Mouse (Mus musculus) hindbrain, embryonic 13.5 days (tissue): ENCODE measurements around the gene Sesn1. TPM values are rescaled to one million over a fixed set of nuclear protein-coding genes. Genes with fewer than 3 reads are reported as not detected.
A peak's percentile ranks its signal among the peaks of the same experiment; 100 is the strongest.

ENCODE experiments used
- ATAC-seq: fragments of 200-750 bp; cut with Nextera tagmentation; 2 replicates; pipeline ENCODE4 v1.8.0; 2017; ENCODE audit warnings: moderate TSS enrichment; ENCODE audit not compliant: low FRiP score
- H3K27ac ChIP-seq: fragments of 300-500 bp; sonication (generic); 2 replicates; pipeline ENCODE4 v1.5.1; 2015; ENCODE audit warnings: inconsistent platforms, mild to moderate bottlenecking, moderate library complexity
- H3K27me3 ChIP-seq: fragments of 300-500 bp; sonication (generic); 2 replicates; pipeline ENCODE4 v1.6.1; 2015; ENCODE audit warnings: mild to moderate bottlenecking, inconsistent platforms
- H3K36me3 ChIP-seq: fragments of 300-500 bp; sonication (generic); 2 replicates; pipeline ENCODE4 v1.6.1; 2015; ENCODE audit warnings: mild to moderate bottlenecking, inconsistent platforms
- H3K4me1 ChIP-seq: fragments of 300-500 bp; sonication (generic); replicated peaks from 2 replicates; pipeline ENCODE4 v1.6.1; 2015; ENCODE audit warnings: inconsistent platforms
- H3K4me2 ChIP-seq: fragments of 300-500 bp; sonication (generic); 2 replicates; pipeline ENCODE4 v1.6.1; 2015; ENCODE audit warnings: inconsistent platforms, mild to moderate bottlenecking, moderate library complexity
- H3K4me3 ChIP-seq: fragments of 300-500 bp; sonication (generic); 2 replicates; pipeline ENCODE4 v1.5.1; 2015; ENCODE audit warnings: mild to moderate bottlenecking, inconsistent platforms
- H3K9ac ChIP-seq: fragments of 300-500 bp; sonication (generic); 2 replicates; pipeline ENCODE4 v1.6.1; 2015; ENCODE audit warnings: mild to moderate bottlenecking, inconsistent platforms
- H3K9me3 ChIP-seq: fragments of 300-500 bp; sonication (generic); 2 replicates; pipeline ENCODE4 v1.6.1; 2016; ENCODE audit warnings: inconsistent platforms
- WGBS: fragments of 180-500 bp; shearing (Covaris S2); methylation state at CpG from one replicate; pipeline ENCODE4 v1.1.7; 2015; 5-methylcytosine and 5-hydroxymethylcytosine counted together
- polyA plus RNA-seq: library from polyadenylated mRNA; unstranded; fragments of >200 nt; fragmentation: Nextera tagmentation; extraction: Ambion mirVana; gene quantifications from 2 replicates; pipeline ENCODE4 v1.2.1, GENCODE M21; 2015

The Sesn1 gene
- polyA plus RNA-seq, 1 experiment from 2014 or later, result 36.1 TPM

DNA sequence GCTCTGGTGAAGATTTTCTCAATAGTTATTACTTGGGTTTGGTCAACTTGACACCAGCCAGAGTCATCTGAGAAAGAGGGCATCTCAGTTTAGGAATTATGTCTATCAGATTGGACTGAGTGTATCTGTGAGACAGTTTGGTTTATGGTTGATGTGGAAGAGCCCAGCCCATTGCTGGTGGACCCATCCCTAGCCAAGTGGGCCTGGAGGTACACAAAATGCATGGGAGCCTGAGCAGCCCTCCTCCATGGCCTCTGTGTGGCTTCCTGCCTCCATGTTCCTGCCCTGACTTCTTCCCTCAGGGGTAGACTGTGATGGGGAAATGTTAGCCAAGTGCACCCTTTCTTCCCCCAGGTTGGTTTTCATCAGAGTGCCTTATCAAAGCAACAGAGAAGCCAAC is 50.1 kb downstream of the Sesn1 start:
- ATAC-seq, result no peak
- Histone ChIP-seq H3K4me3 (no peak overlapping the region), H3K4me2 (no peak overlapping the region), H3K27me3 (no peaks in the 10 kb centered on the region), H3K9ac (no peak overlapping the region), H3K36me3 (no peaks in the 10 kb centered on the region), H3K4me1 (no peaks in the 10 kb centered on the region), H3K27ac (no peak overlapping the region), H3K9me3 (no peaks in the 10 kb centered on the region)

- no peaks in the 10 kb centered on the region for H3K36me3 ChIP-seq
- ATAC-seq, result no peak
- no peak overlapping the region for H3K27ac ChIP-seq
- no peaks in the 10 kb centered on the region for H3K9me3 ChIP-seq
- no peak overlapping the region for H3K9ac ChIP-seq
- H3K4me1 ChIP-seq, result no peaks in the 10 kb centered on the region
- H3K27me3 ChIP-seq, result no peaks in the 10 kb centered on the region
- 79% methylated on average over 2 of the region's 2 CpGs for WGBS
- H3K4me3 ChIP-seq, result no peak overlapping the region
- no peak overlapping the region for H3K4me2 ChIP-seq
These were observed 50.5 kb downstream of the Sesn1 start for GRCm38 (mm10) chr10:41860275-41860688.

- Histone ChIP-seq H3K36me3 (no peaks in the 10 kb centered on the region), H3K4me2 (no peak overlapping the region), H3K9ac (no peak overlapping the region), H3K27ac (no peak overlapping the region), H3K4me1 (peaks cover 13% of the 10 kb centered on the region), H3K27me3 (no peaks in the 10 kb centered on the region), H3K9me3 (no peaks in the 10 kb centered on the region), H3K4me3 (no peak overlapping the region)
- ATAC-seq, result no peak
- WGBS, result 67% methylated on average over 2 of the region's 2 CpGs
These were observed 53.3 kb downstream of the Sesn1 start for GRCm38 (mm10) chr10:41863053-41863452.

- peak overlapping the region; percentile 37; the same call in 1 of the 2 replicates for H3K27ac ChIP-seq
- H3K27me3 ChIP-seq, result no peaks in the 10 kb centered on the region
- H3K4me1 ChIP-seq, result peaks cover 15% of the 10 kb centered on the region
- no peaks in the 10 kb centered on the region for H3K36me3 ChIP-seq
- ATAC-seq, result no peak
- 80% methylated on average over 3 of the region's 3 CpGs for WGBS
- H3K4me2 ChIP-seq, result no peak overlapping the region
- no peak overlapping the region for H3K4me3 ChIP-seq
- no peaks in the 10 kb centered on the region for H3K9me3 ChIP-seq
- no peak overlapping the region for H3K9ac ChIP-seq
These were observed 56.5 kb downstream of the Sesn1 start for GRCm38 (mm10) chr10:41866069-41866837.

DNA sequence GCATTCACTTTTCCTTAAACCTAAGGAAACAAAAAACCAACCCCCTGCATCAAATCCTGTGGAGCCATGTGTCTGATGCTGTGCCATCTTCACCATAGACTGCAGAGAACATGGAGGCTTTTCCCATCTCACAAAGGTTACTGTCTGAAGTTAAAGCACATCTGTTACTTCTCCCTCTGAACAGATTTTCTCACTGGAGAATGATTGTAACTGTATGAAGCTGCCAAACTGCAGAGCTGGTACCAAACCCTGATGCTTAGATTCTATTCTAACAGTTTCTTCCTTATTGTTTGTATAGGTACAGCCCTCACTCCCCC is 57.1 kb downstream of the Sesn1 start:
- H3K36me3 ChIP-seq, result no peaks in the 10 kb centered on the region
- no peak overlapping the region for H3K9ac ChIP-seq
- H3K9me3 ChIP-seq, result no peaks in the 10 kb centered on the region
- H3K27me3 ChIP-seq, result no peaks in the 10 kb centered on the region
- no peak overlapping the region for H3K4me3 ChIP-seq
- H3K4me2 ChIP-seq, result no peak overlapping the region
- no peak for ATAC-seq
- peaks cover 15% of the 10 kb centered on the region for H3K4me1 ChIP-seq
- peak overlapping the region; percentile 37 for H3K27ac ChIP-seq

DNA sequence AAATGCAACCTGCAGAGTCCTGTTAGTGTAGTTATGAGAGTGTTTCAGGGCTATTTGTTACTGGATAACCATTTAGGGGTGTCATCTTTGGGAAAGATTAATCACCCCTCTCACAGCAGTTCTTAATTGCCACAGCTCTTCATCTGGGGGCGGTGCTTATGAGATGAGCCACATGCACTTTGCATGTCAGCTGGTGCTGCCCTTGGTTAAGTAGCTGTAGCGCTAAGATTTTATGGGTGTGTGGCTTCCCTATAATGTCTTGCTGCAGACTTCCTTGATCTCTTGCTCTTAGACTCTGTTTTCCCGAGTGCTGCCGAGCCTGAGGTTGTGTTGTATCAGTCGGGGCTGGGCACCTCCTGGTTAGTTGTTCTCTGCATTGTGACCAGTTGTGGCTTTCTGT is 58.2 kb downstream of the Sesn1 start:
- Histone ChIP-seq H3K36me3 (no peaks in the 10 kb centered on the region), H3K9me3 (no peaks in the 10 kb centered on the region), H3K27me3 (no peaks in the 10 kb centered on the region), H3K4me1 (peaks cover 18% of the 10 kb centered on the region), H3K27ac (no peak overlapping the region), H3K4me3 (no peak overlapping the region), H3K9ac (no peak overlapping the region), H3K4me2 (no peak overlapping the region)
- 87% methylated on average over 5 of the region's 5 CpGs for WGBS
- ATAC-seq, result no peak

DNA sequence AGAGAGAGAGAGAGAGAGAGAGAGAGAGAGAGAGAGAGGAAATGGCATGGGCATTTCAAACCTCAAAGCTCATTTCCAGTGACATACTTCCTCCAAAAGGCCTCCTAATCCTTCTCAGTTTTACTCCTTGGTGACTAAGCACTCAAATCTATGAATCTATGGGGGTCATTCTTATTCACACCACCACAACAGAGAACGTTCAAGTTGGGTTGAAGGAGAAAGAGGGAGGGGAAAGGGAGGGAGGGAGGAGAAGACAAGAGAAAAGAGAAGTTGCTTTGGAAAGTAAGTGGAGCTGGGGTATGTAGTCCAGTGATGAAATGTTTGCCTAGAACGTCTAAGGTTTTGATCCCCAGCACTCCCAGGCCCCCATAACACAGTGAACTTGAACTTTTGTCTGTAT is 60.4 kb downstream of the Sesn1 start:
- no peak overlapping the region for H3K4me2 ChIP-seq
- no peak overlapping the region for H3K4me3 ChIP-seq
- ATAC-seq, result no peak
- H3K36me3 ChIP-seq, result no peaks in the 10 kb centered on the region
- no peaks in the 10 kb centered on the region for H3K9me3 ChIP-seq
- WGBS, result 68% methylated on average over 2 of the region's 2 CpGs
- H3K4me1 ChIP-seq, result peaks cover 18% of the 10 kb centered on the region
- no peak overlapping the region for H3K9ac ChIP-seq
- no peaks in the 10 kb centered on the region for H3K27me3 ChIP-seq
- H3K27ac ChIP-seq, result no peak overlapping the region

DNA sequence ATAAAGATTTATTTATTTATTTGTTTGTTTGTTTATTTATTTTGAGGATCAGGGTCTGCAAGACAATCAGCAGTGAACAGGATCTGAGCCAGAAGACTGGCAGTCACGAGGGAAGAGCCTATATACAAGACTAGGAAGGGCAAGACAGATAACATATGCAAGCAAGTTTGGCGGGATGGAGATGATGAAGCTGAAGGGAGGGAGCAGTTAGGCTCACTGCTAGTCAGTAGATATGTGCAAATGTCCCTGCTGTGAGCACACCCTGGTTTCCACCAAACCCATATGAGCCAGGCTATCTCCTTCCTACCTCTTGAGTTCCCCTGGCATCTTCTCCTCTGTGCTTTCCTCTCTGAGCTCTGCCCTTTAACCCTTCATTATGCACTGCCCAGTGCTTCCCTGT is 61.8 kb downstream of the Sesn1 start:
- H3K36me3 ChIP-seq, result no peaks in the 10 kb centered on the region
- H3K9me3 ChIP-seq, result no peaks in the 10 kb centered on the region
- H3K27me3 ChIP-seq, result no peaks in the 10 kb centered on the region
- ATAC-seq, result no peak
- peaks cover 11% of the 10 kb centered on the region for H3K4me1 ChIP-seq
- WGBS, result 64% methylated on average over 2 of the region's 2 CpGs
- no peak overlapping the region for H3K27ac ChIP-seq
- no peak overlapping the region for H3K4me2 ChIP-seq
- no peak overlapping the region for H3K4me3 ChIP-seq
- H3K9ac ChIP-seq, result no peak overlapping the region

GRCm38 (mm10) chr10:41875624-41876023 is 65.9 kb downstream of the Sesn1 start:
- no peaks in the 10 kb centered on the region for H3K9me3 ChIP-seq
- H3K4me1 ChIP-seq, result peaks cover 6% of the 10 kb centered on the region; the same call in 1 of the 2 replicates
- H3K4me3 ChIP-seq, result no peak overlapping the region
- no peak for ATAC-seq
- no peak overlapping the region for H3K27ac ChIP-seq
- no peak overlapping the region for H3K4me2 ChIP-seq
- H3K36me3 ChIP-seq, result no peaks in the 10 kb centered on the region
- H3K9ac ChIP-seq, result no peak overlapping the region
- no peaks in the 10 kb centered on the region for H3K27me3 ChIP-seq

DNA sequence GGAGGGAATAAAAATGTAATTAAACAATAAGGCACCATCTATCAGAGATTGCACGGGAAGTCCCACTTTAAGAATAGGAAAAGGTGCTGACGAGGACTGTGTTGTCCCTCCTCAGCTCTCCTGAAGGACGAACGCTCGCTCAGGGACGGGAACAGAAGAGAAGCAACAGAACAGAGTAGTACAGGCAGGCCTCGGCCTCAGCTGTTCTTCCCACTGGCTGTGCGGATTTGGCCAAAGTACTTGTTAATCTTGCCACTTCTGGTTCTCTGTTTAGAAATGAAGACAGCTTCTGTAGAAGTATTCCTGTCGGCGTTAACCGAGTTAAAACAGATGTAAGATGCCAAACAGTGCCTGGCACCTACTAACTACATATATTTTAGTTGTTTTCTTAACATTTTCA is 68.6 kb downstream of the Sesn1 start:
- Histone ChIP-seq H3K9me3 (no peaks in the 10 kb centered on the region), H3K27ac (no peak overlapping the region), H3K4me2 (no peak overlapping the region), H3K36me3 (no peaks in the 10 kb centered on the region), H3K4me3 (no peak overlapping the region), H3K9ac (no peak overlapping the region), H3K27me3 (no peaks in the 10 kb centered on the region), H3K4me1 (peaks cover 13% of the 10 kb centered on the region)
- ATAC-seq, result no peak
- 91% methylated on average over 11 of the region's 11 CpGs for WGBS

- Histone ChIP-seq H3K9ac (no peak overlapping the region), H3K4me1 (peaks cover 15% of the 10 kb centered on the region), H3K9me3 (no peaks in the 10 kb centered on the region), H3K27ac (no peak overlapping the region), H3K4me2 (no peak overlapping the region), H3K27me3 (no peaks in the 10 kb centered on the region), H3K36me3 (no peaks in the 10 kb centered on the region), H3K4me3 (no peak overlapping the region)
- no peak for ATAC-seq
- WGBS, result 81% methylated on average over 1 of the region's 1 CpGs
These were observed 69.9 kb downstream of the Sesn1 start for GRCm38 (mm10) chr10:41879675-41880074.

- ATAC-seq, result no peak
- Histone ChIP-seq H3K4me1 (peaks cover 15% of the 10 kb centered on the region), H3K4me2 (no peak overlapping the region), H3K9ac (no peak overlapping the region), H3K27me3 (no peaks in the 10 kb centered on the region), H3K4me3 (no peak overlapping the region), H3K9me3 (no peaks in the 10 kb centered on the region), H3K27ac (no peak overlapping the region), H3K36me3 (no peaks in the 10 kb centered on the region)
- WGBS, result 41% methylated on average over 4 of the region's 4 CpGs
These were observed 70.5 kb downstream of the Sesn1 start for GRCm38 (mm10) chr10:41880206-41880605.

DNA sequence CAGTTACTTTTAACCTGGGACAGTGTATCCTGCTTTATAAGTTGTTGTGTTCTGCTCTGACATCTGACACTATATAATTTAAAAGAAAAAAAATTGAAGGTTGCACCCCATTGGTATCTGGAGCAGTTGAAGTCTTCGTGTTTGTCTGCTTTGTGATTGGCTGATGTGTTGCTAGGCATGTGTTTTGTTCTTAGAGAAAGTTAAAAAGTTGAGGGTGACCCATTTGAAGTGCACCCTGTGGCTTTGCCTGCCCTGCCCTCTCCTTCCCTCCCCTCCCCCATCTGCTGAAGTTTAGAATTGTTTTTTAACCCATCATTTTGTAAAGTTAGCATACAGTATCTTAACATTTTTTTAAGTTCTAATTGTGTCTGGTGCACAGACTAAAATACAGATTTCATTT is 71.0 kb downstream of the Sesn1 start:
- 11% methylated on average over 1 of the region's 1 CpGs for WGBS
- no peak for ATAC-seq
- Histone ChIP-seq H3K4me2 (no peak overlapping the region), H3K36me3 (no peaks in the 10 kb centered on the region), H3K4me3 (no peak overlapping the region), H3K9me3 (no peaks in the 10 kb centered on the region), H3K4me1 (peaks cover 15% of the 10 kb centered on the region), H3K27ac (no peak overlapping the region), H3K9ac (no peak overlapping the region), H3K27me3 (no peaks in the 10 kb centered on the region)
